Mouse (Mus musculus) intestine, postnatal 0 days (tissue): ENCODE measurements around the gene Gsto2. TPM values are rescaled to one million over a fixed set of nuclear protein-coding genes. Genes with fewer than 3 reads are reported as not detected.

Experiments used
- ATAC-seq: fragments of 200-750 bp; cut with Nextera tagmentation; 2 replicates; pipeline ENCODE4 v1.8.0; 2017; ENCODE audit warnings: mild to moderate bottlenecking, moderate TSS enrichment, moderate library complexity
- H3K27ac ChIP-seq: fragments of 300-500 bp; sonication (generic); 2 replicates; pipeline ENCODE4 v1.5.1; 2014; ENCODE audit warnings: mild to moderate bottlenecking, low read depth, low read length, moderate library complexity
- H3K27me3 ChIP-seq: fragments of 300-500 bp; sonication (generic); replicated peaks from 2 replicates; pipeline ENCODE4 v1.6.1; 2014; ENCODE audit warnings: low read length, mixed read lengths; ENCODE audit not compliant: control insufficient read depth, insufficient read depth
- H3K36me3 ChIP-seq: fragments of 300-500 bp; sonication (generic); 2 replicates; pipeline ENCODE4 v1.6.1; 2014; ENCODE audit warnings: mild to moderate bottlenecking, moderate library complexity; ENCODE audit not compliant: control insufficient read depth, insufficient read depth
- H3K4me1 ChIP-seq: fragments of 300-500 bp; sonication (generic); replicated peaks from 2 replicates; pipeline ENCODE4 v1.6.1; 2014; ENCODE audit warnings: antibody characterized with exemption, low read length, mixed read lengths; ENCODE audit not compliant: control insufficient read depth, insufficient read depth
- H3K4me2 ChIP-seq: fragments of 300-500 bp; sonication (generic); replicated peaks from 2 replicates; pipeline ENCODE4 v1.6.1; 2014; ENCODE audit warnings: low read depth, mild to moderate bottlenecking, moderate library complexity
- H3K4me3 ChIP-seq: fragments of 300-500 bp; sonication (generic); 2 replicates; pipeline ENCODE4 v1.5.1; 2014; ENCODE audit warnings: low read depth, low read length
- H3K9ac ChIP-seq: fragments of 300-500 bp; sonication (generic); 2 replicates; pipeline ENCODE4 v1.6.1; 2014; ENCODE audit warnings: mild to moderate bottlenecking, low read depth, low read length
- H3K9me3 ChIP-seq: fragments of 300-500 bp; sonication (generic); 2 replicates; pipeline ENCODE4 v1.6.1; 2016; ENCODE audit warnings: mixed run types; ENCODE audit not compliant: control insufficient read depth
- CTCF ChIP-seq: sonication (generic); IDR thresholded peaks from 2 replicates; pipeline ENCODE4 v1.5.1; 2016; ENCODE audit warnings: low read depth, mild to moderate bottlenecking, control low read depth, antibody characterized with exemption, moderate library complexity
- WGBS: fragments of 180-500 bp; shearing (Covaris S2); extraction: QIAGEN DNeasy Blood & Tissue Kit; methylation state at CpG from one replicate; pipeline ENCODE4 v1.1.7; 2014; 5-methylcytosine and 5-hydroxymethylcytosine counted together
- polyA plus RNA-seq: library from polyadenylated mRNA; unstranded; fragments of >200 nt; fragmentation: Nextera tagmentation; extraction: Ambion mirVana; gene quantifications from 2 replicates; pipeline ENCODE4 v1.2.1, GENCODE M21; 2015

Gsto2 gene
- polyA plus RNA-seq, 1 experiment from 2014 or later = 0.95 TPM

DNA sequence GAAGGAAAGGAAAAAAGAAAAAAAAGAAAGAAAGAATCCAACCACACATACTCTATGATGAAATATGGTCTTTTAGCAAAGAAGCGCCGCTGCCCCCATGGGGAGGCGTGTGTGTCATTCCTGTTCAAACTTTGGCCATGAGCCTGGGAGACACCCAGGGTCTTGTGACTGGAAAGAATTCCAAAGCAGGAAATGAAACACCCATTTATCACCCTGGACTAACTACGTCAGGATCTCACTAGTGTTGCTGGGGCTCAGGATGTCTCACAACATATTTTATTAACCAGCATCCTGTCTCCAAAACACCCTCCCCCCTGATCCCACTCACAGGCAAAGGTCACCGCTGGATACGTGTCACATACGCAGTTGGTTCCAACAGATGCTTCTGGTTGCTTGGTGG lies 21.3 kb downstream of the Gsto2 start:
- H3K27ac ChIP-seq = no peak overlapping the region
- no peaks in the 10 kb centered on the region for H3K27me3 ChIP-seq
- TF ChIP-seq CTCF = peak; percentile 12; the same call in 1 of the 2 replicates
- H3K9me3 ChIP-seq = no peaks in the 10 kb centered on the region
- ATAC-seq = no peak
- 0 out of 2 replicates have a peak, but pooled peaks cover 4% of the 10 kb centered on the region for H3K4me1 ChIP-seq
- 51% methylated on average over 7 of the region's 7 CpGs for WGBS
- no peaks in the 10 kb centered on the region for H3K36me3 ChIP-seq
- no peak overlapping the region for H3K9ac ChIP-seq
- no peak overlapping the region for H3K4me3 ChIP-seq
- no peak overlapping the region for H3K4me2 ChIP-seq

- 92% methylated on average over 10 of the region's 10 CpGs for WGBS
- Histone ChIP-seq H3K4me3 (no peak overlapping the region), H3K9me3 (no peaks in the 10 kb centered on the region), H3K9ac (no peak overlapping the region), H3K4me1 (0 out of 2 replicates have a peak, but pooled peaks cover 4% of the 10 kb centered on the region), H3K36me3 (no peaks in the 10 kb centered on the region), H3K4me2 (no peak overlapping the region), H3K27ac (no peak overlapping the region), H3K27me3 (no peaks in the 10 kb centered on the region)
- no peak for ATAC-seq
- TF ChIP-seq CTCF = no peak
These were observed 22.1 kb downstream of the Gsto2 start for GRCm38 (mm10) chr19:47887417-47887816.

DNA sequence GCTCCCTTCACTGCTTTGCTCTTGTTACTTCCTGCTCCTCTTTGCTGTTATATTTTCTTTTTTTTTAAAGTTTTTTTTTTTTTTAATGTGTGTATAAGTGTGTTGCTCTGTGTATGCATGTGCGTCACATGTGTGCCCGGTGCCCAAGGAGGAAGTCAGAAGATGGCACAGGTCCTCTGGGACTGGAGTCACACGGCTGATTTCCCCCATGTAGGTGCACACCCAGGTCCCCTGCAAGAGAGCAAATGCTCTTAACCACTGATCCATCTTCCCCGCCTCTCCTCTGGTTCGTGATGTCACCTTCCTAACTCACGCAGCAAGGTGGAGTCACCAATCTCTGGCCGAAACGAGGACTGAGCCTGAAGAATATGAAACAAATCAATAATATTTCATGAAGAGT lies 22.7 kb downstream of the Gsto2 start:
- H3K27ac ChIP-seq = no peak overlapping the region
- H3K27me3 ChIP-seq = no peaks in the 10 kb centered on the region
- TF ChIP-seq CTCF = no peak
- ATAC-seq = no peak
- no peaks in the 10 kb centered on the region for H3K9me3 ChIP-seq
- 87% methylated on average over 8 of the region's 8 CpGs for WGBS
- H3K36me3 ChIP-seq = no peaks in the 10 kb centered on the region
- no peak overlapping the region for H3K4me2 ChIP-seq
- H3K4me1 ChIP-seq = 0 out of 2 replicates have a peak, but pooled peaks cover 4% of the 10 kb centered on the region
- no peak overlapping the region for H3K9ac ChIP-seq
- no peak overlapping the region for H3K4me3 ChIP-seq

- Histone ChIP-seq H3K4me3 (0 out of 2 replicates have a peak overlapping the region, but pooled peaks have one; percentile 7), H3K4me2 (peak overlapping the region; percentile 52), H3K27me3 (no peaks in the 10 kb centered on the region), H3K9me3 (no peaks in the 10 kb centered on the region), H3K27ac (peak overlapping the region; percentile 50), H3K4me1 (0 out of 2 replicates have a peak, but pooled peaks cover 4% of the 10 kb centered on the region), H3K36me3 (peaks cover 2% of the 10 kb centered on the region; the same call in 1 of the 2 replicates), H3K9ac (no peak overlapping the region)
- no peak for TF ChIP-seq CTCF
- ATAC-seq = no peak
- WGBS = 28% methylated on average over 10 of the region's 10 CpGs
These were observed 25.3 kb downstream of the Gsto2 start for GRCm38 (mm10) chr19:47890489-47891130.

GRCm38 (mm10) chr19:47891562-47892312 lies 26.4 kb downstream of the Gsto2 start:
- 58% methylated on average over 11 of the region's 11 CpGs for WGBS
- 0 out of 2 replicates have a peak, but pooled peaks cover 4% of the 10 kb centered on the region for H3K4me1 ChIP-seq
- no peak overlapping the region for H3K4me3 ChIP-seq
- peak overlapping the region; percentile 46; the same call in 1 of the 2 replicates for H3K27ac ChIP-seq
- peak overlapping the region; percentile 52; the same call in 1 of the 2 replicates for H3K4me2 ChIP-seq
- H3K9ac ChIP-seq = no peak overlapping the region
- ATAC-seq = no peak
- H3K9me3 ChIP-seq = no peaks in the 10 kb centered on the region
- no peak for TF ChIP-seq CTCF
- H3K27me3 ChIP-seq = no peaks in the 10 kb centered on the region
- peaks cover 7% of the 10 kb centered on the region; the same call in 1 of the 2 replicates for H3K36me3 ChIP-seq

GRCm38 (mm10) chr19:47893092-47893491 lies 27.8 kb downstream of the Gsto2 start:
- TF ChIP-seq CTCF = no peak
- WGBS = 93% methylated on average over 6 of the region's 6 CpGs
- no peak overlapping the region for H3K4me2 ChIP-seq

More at GRCm38 (mm10) chr19:47893092-47893491, 27.8 kb downstream of the Gsto2 start:
- H3K4me1 ChIP-seq = 0 out of 2 replicates have a peak, but pooled peaks cover 4% of the 10 kb centered on the region
- peaks cover 18% of the 10 kb centered on the region; the same call in 1 of the 2 replicates for H3K36me3 ChIP-seq
- H3K4me3 ChIP-seq = no peak overlapping the region
- no peak overlapping the region for H3K9ac ChIP-seq
- no peak for ATAC-seq
- H3K9me3 ChIP-seq = no peaks in the 10 kb centered on the region
- H3K27ac ChIP-seq = no peak overlapping the region
- H3K27me3 ChIP-seq = no peaks in the 10 kb centered on the region
